29 mouse cellular contexts compared by ENCODE assay signal in genomic region chr4:34572876-34573275, GRCm38 (mm10).
"Had no signal": no experiment of that assay in that cellular context is flagged by ENCODE, and none has a peak within 500 bp of the region (broad histone marks: within the 10 kb centered on the region; RNA-seq: fewer than 3 reads in every experiment).

No protein-coding gene starts in this region.

- H3K4me1 ChIP-seq: limb, embryonic 10.5 days; limb, embryonic 12.5 days; limb, embryonic 13.5 days; limb, embryonic 15.5 days; liver, embryonic 12.5 days; liver, embryonic 13.5 days; liver, embryonic 15.5 days; lung, embryonic 15.5 days; midbrain, embryonic 10.5 days; midbrain, embryonic 12.5 days; midbrain, embryonic 13.5 days; midbrain, embryonic 15.5 days had no signal

- ATAC-seq: liver, postnatal 0 days; lung, postnatal 0 days; midbrain, embryonic 13.5 days; midbrain, embryonic 15.5 days; midbrain, embryonic 16.5 days had no signal

- H3K4me3 ChIP-seq: limb, embryonic 10.5 days; limb, embryonic 12.5 days; limb, embryonic 13.5 days; limb, embryonic 15.5 days; liver, embryonic 12.5 days; liver, embryonic 13.5 days; liver, embryonic 15.5 days; lung, embryonic 15.5 days; megakaryocyte, embryonic 14.5 days; midbrain, embryonic 10.5 days; midbrain, embryonic 12.5 days; midbrain, embryonic 13.5 days; midbrain, embryonic 15.5 days; myocyte had no signal

- H3K27me3 ChIP-seq: limb, embryonic 12.5 days; limb, embryonic 13.5 days; limb, embryonic 15.5 days; liver, embryonic 12.5 days; liver, embryonic 13.5 days; liver, embryonic 15.5 days; lung, embryonic 15.5 days; megakaryocyte, embryonic 14.5 days; midbrain, embryonic 12.5 days; midbrain, embryonic 13.5 days; midbrain, embryonic 15.5 days had no signal

- H3K27ac ChIP-seq: limb, embryonic 10.5 days; limb, embryonic 12.5 days; limb, embryonic 13.5 days; limb, embryonic 15.5 days; liver, embryonic 12.5 days; liver, embryonic 13.5 days; liver, embryonic 14.5 days; liver, embryonic 15.5 days; lung, embryonic 15.5 days; macrophage; midbrain, embryonic 10.5 days; midbrain, embryonic 12.5 days; midbrain, embryonic 13.5 days; midbrain, embryonic 15.5 days had no signal

- DNase-seq: left cerebral cortex, postnatal 4 days; liver; liver, embryonic 13.5 days; liver, postnatal 0 days; lung, adult 18-20 months; lung, adult 2 months; lung, embryonic 14.5 days; lung, postnatal 10 days; lung, postnatal 14 days; lung, postnatal 36 days; lung, postnatal 4 days; midbrain, embryonic 14.5 days had no signal
